ENCODE assay signal across 13 mouse cellular contexts in genomic region chr4:152029997-152030396, GRCm38 (mm10). TPM values are rescaled to one million over a fixed set of nuclear protein-coding genes. Genes with fewer than 3 reads are reported as not detected.
DNase-seq lines count a peak whose midpoint lies in the region; ATAC-seq and TF ChIP-seq lines count a peak whose summit lies in the region.
"Had no signal": no experiment of that assay in that cellular context is flagged by ENCODE, and none has a peak within 500 bp of the region (broad histone marks: within the 10 kb centered on the region; RNA-seq: fewer than 3 reads in every experiment).

No protein-coding gene starts in this region.

- H3K9me3 ChIP-seq in hindbrain, embryonic 10.5 days: no peaks in the 10 kb centered on the region
- H3K9me3 ChIP-seq in hindbrain, embryonic 11.5 days (ENCODE audit: control insufficient read depth, low read length): no peaks in the 10 kb centered on the region
- H3K9me3 ChIP-seq in hindbrain, embryonic 16.5 days (ENCODE audit: control insufficient read depth, low read length): no peaks in the 10 kb centered on the region
- no peaks in the 10 kb centered on the region for H3K9me3 ChIP-seq in forebrain, embryonic 12.5 days
- H3K9me3 ChIP-seq in forebrain, embryonic 15.5 days: no peaks in the 10 kb centered on the region

- WGBS in hindbrain, embryonic 10.5 days: 66% methylated on average over 4 of the region's 4 CpGs
- 67% methylated on average over 4 of the region's 4 CpGs for WGBS in hindbrain, embryonic 11.5 days
- WGBS in hindbrain, embryonic 16.5 days: 43% methylated on average over 4 of the region's 4 CpGs
- WGBS in forebrain, embryonic 12.5 days: 70% methylated on average over 4 of the region's 4 CpGs
- 62% methylated on average over 4 of the region's 4 CpGs for WGBS in forebrain, embryonic 15.5 days

- H3K9ac ChIP-seq in hindbrain, embryonic 11.5 days (ENCODE audit: low read depth, low read length): no peak overlapping the region
- 0 out of 2 replicates have a peak overlapping the region, but pooled peaks have one; percentile 5 for H3K9ac ChIP-seq in hindbrain, embryonic 16.5 days (ENCODE audit: low read depth, low read length)
- H3K9ac ChIP-seq in forebrain, embryonic 12.5 days: no peak overlapping the region
- no peak overlapping the region for H3K9ac ChIP-seq in forebrain, embryonic 15.5 days (replicated peaks)

- H3K4me3 ChIP-seq in hindbrain, embryonic 10.5 days: peak overlapping the region; percentile 20; the same call in 1 of the 2 replicates
- H3K4me3 ChIP-seq in hindbrain, embryonic 11.5 days (ENCODE audit: low read depth, low read length): no peak overlapping the region
- peak overlapping the region; percentile 83 for H3K4me3 ChIP-seq in testis, adult 2 months (ENCODE audit: control insufficient read depth, low read depth, low read length)
- no peak overlapping the region for H3K4me3 ChIP-seq in hindbrain, embryonic 16.5 days (ENCODE audit: low read length)
- no peak overlapping the region for H3K4me3 ChIP-seq in forebrain, embryonic 12.5 days (replicated peaks)
- H3K4me3 ChIP-seq in forebrain, embryonic 15.5 days: no peak overlapping the region
- H3K4me3 ChIP-seq: erythroblast, embryonic 14.5 days; myocyte had no signal

- no peak overlapping the region for H3K4me2 ChIP-seq in hindbrain, embryonic 11.5 days (replicated peaks; ENCODE audit: low read depth, low read length)
- H3K4me2 ChIP-seq in hindbrain, embryonic 16.5 days (ENCODE audit: low read length): peak overlapping the region; percentile 36; the same call in 1 of the 2 replicates
- no peak overlapping the region for H3K4me2 ChIP-seq in forebrain, embryonic 12.5 days
- no peak overlapping the region for H3K4me2 ChIP-seq in forebrain, embryonic 15.5 days (replicated peaks)

- no peak for TF ChIP-seq POLR2A in testis, adult 2 months (IDR thresholded peaks at IDR 0.05; ENCODE audit: control insufficient read depth, low read depth, low read length)

- no peak for DNase-seq in hindbrain, embryonic 10.5 days (ENCODE audit: low spot score)
- no peak for DNase-seq in hindbrain, embryonic 11.5 days (ENCODE audit: low spot score)
- DNase-seq in testis, postnatal 14 days (ENCODE audit: low spot score): no peak
- DNase-seq in retina, postnatal 1 day: peak; percentile 51
- DNase-seq: gastrocnemius, postnatal 14 days; thymus, adult 2 months had no signal

- H3K36me3 ChIP-seq in hindbrain, embryonic 10.5 days: peaks cover 11% of the 10 kb centered on the region
- no peaks in the 10 kb centered on the region for H3K36me3 ChIP-seq in hindbrain, embryonic 11.5 days (ENCODE audit: control insufficient read depth, insufficient read depth, low read length)
- no peaks in the 10 kb centered on the region; the same call in 1 of the 2 replicates for H3K36me3 ChIP-seq in testis, adult 2 months (ENCODE audit: control insufficient read depth, insufficient read depth, low read length)
- no peaks in the 10 kb centered on the region for H3K36me3 ChIP-seq in hindbrain, embryonic 16.5 days (ENCODE audit: control insufficient read depth, insufficient read depth, low read length)
- H3K36me3 ChIP-seq in forebrain, embryonic 12.5 days (replicated peaks): no peaks in the 10 kb centered on the region; the same call in 1 of the 2 replicates
- no peaks in the 10 kb centered on the region for H3K36me3 ChIP-seq in forebrain, embryonic 15.5 days

- H3K27me3 ChIP-seq in hindbrain, embryonic 10.5 days (ENCODE audit: insufficient read depth, poor library complexity, severe bottlenecking): peaks cover 17% of the 10 kb centered on the region; the same call in 1 of the 2 replicates
- H3K27me3 ChIP-seq in hindbrain, embryonic 11.5 days (ENCODE audit: control insufficient read depth, insufficient read depth, low read length): no peaks in the 10 kb centered on the region; the same call in 1 of the 2 replicates
- H3K27me3 ChIP-seq in testis, adult 2 months (ENCODE audit: control insufficient read depth, insufficient read depth, low read length): no peaks in the 10 kb centered on the region
- H3K27me3 ChIP-seq in hindbrain, embryonic 16.5 days (replicated peaks; ENCODE audit: control insufficient read depth, insufficient read depth, low read length): peaks cover 2% of the 10 kb centered on the region; the same call in 1 of the 2 replicates
- H3K27me3 ChIP-seq in forebrain, embryonic 12.5 days: peaks cover 29% of the 10 kb centered on the region; the same call in 1 of the 2 replicates
- H3K27me3 ChIP-seq in forebrain, embryonic 15.5 days: no peaks in the 10 kb centered on the region

- H3K4me1 ChIP-seq in hindbrain, embryonic 10.5 days (replicated peaks): peaks cover 73% of the 10 kb centered on the region
- peaks cover 24% of the 10 kb centered on the region for H3K4me1 ChIP-seq in hindbrain, embryonic 11.5 days (replicated peaks; ENCODE audit: control insufficient read depth, insufficient read depth, low read length)
- H3K4me1 ChIP-seq in testis, adult 2 months (ENCODE audit: control insufficient read depth, insufficient read depth, low read length): peaks cover 13% of the 10 kb centered on the region
- H3K4me1 ChIP-seq in hindbrain, embryonic 16.5 days (ENCODE audit: control insufficient read depth, insufficient read depth, low read depth, low read length): peaks cover 39% of the 10 kb centered on the region
- H3K4me1 ChIP-seq in forebrain, embryonic 12.5 days: peaks cover 40% of the 10 kb centered on the region
- peaks cover 39% of the 10 kb centered on the region for H3K4me1 ChIP-seq in forebrain, embryonic 15.5 days

- peak overlapping the region; percentile 40; the same call in 1 of the 2 replicates for H3K27ac ChIP-seq in hindbrain, embryonic 10.5 days
- H3K27ac ChIP-seq in hindbrain, embryonic 11.5 days (ENCODE audit: low read depth, low read length): no peak overlapping the region
- H3K27ac ChIP-seq in testis, adult 2 months (ENCODE audit: control insufficient read depth, insufficient read depth, low read depth, low read length): no peak overlapping the region
- no peak overlapping the region for H3K27ac ChIP-seq in hindbrain, embryonic 16.5 days (ENCODE audit: low read depth, low read length)
- no peak overlapping the region for H3K27ac ChIP-seq in forebrain, embryonic 12.5 days
- no peak overlapping the region for H3K27ac ChIP-seq in forebrain, embryonic 15.5 days (replicated peaks)

- no peak for ATAC-seq in hindbrain, embryonic 11.5 days (ENCODE audit: low FRiP score)
- no peak for ATAC-seq in hindbrain, embryonic 16.5 days
- ATAC-seq in forebrain, embryonic 12.5 days (ENCODE audit: low FRiP score): no peak
- ATAC-seq in forebrain, embryonic 15.5 days (replicated peaks): no peak

- no peak for TF ChIP-seq CTCF in testis, adult 2 months (IDR thresholded peaks at IDR 0.05; ENCODE audit: control insufficient read depth, insufficient read depth, insufficient replicate concordance, low read depth, low read length)

RNA-seq across cellular contexts. Expression of gene Zbtb48, which starts 2.5 kb away (rescaled TPM):
- 23.3 and 25.9 TPM in 2 replicates for polyA plus RNA-seq in hindbrain, embryonic 10.5 days (2016; fragmentation: Nextera tagmentation; extraction: Ambion mirVana)
- polyA plus RNA-seq in hindbrain, embryonic 11.5 days (2014; fragmentation: Nextera tagmentation; extraction: Ambion mirVana): 18.0 and 19.6 TPM in 2 replicates
- polyA plus RNA-seq in testis, adult 2 months (2012; rRNA removed): 18.2 and 22.4 TPM in 2 replicates
- polyA plus RNA-seq in hindbrain, embryonic 16.5 days (2015; fragmentation: Nextera tagmentation; extraction: Ambion mirVana): 18.1 and 20.9 TPM in 2 replicates
- 23.7 and 24.2 TPM in 2 replicates for polyA plus RNA-seq in forebrain, embryonic 12.5 days (2016; fragmentation: Nextera tagmentation; extraction: Ambion mirVana)
- 18.0 and 21.5 TPM in 2 replicates for polyA plus RNA-seq in forebrain, embryonic 15.5 days (2015; fragmentation: Nextera tagmentation; extraction: Ambion mirVana)

RNA-seq across cellular contexts. Expression of gene Tas1r1, which starts 8.4 kb away (rescaled TPM):
- polyA plus RNA-seq in hindbrain, embryonic 10.5 days (2016; fragmentation: Nextera tagmentation; extraction: Ambion mirVana): 0.65 and 0.67 TPM in 2 replicates
- 0.62 and 0.84 TPM in 2 replicates for polyA plus RNA-seq in hindbrain, embryonic 11.5 days (2014; fragmentation: Nextera tagmentation; extraction: Ambion mirVana)
- 30.2 and 37.6 TPM in 2 replicates for polyA plus RNA-seq in testis, adult 2 months (2012; rRNA removed)
- polyA plus RNA-seq in hindbrain, embryonic 16.5 days (2015; fragmentation: Nextera tagmentation; extraction: Ambion mirVana): 1.9 and 2.0 TPM in 2 replicates
- polyA plus RNA-seq in forebrain, embryonic 12.5 days (2016; fragmentation: Nextera tagmentation; extraction: Ambion mirVana): 0.55 and 0.78 TPM in 2 replicates
- polyA plus RNA-seq in forebrain, embryonic 15.5 days (2015; fragmentation: Nextera tagmentation; extraction: Ambion mirVana): 1.5 TPM in 2 replicates
- polyA plus RNA-seq: erythroblast, embryonic 14.5 days; small intestine, adult 2 months had no signal

RNA-seq across cellular contexts. Expression of gene Nol9, which starts 9.1 kb away (rescaled TPM):
- 37.7 and 38.9 TPM in 2 replicates for polyA plus RNA-seq in hindbrain, embryonic 10.5 days (2016; fragmentation: Nextera tagmentation; extraction: Ambion mirVana)
- 23.2 and 25.6 TPM in 2 replicates for polyA plus RNA-seq in hindbrain, embryonic 11.5 days (2014; fragmentation: Nextera tagmentation; extraction: Ambion mirVana)
- polyA plus RNA-seq in testis, adult 2 months (2012; rRNA removed): 7.7 and 8.0 TPM in 2 replicates
- polyA plus RNA-seq in hindbrain, embryonic 16.5 days (2015; fragmentation: Nextera tagmentation; extraction: Ambion mirVana): 18.7 and 23.0 TPM in 2 replicates
- polyA plus RNA-seq in forebrain, embryonic 12.5 days (2016; fragmentation: Nextera tagmentation; extraction: Ambion mirVana): 33.3 and 34.1 TPM in 2 replicates
- polyA plus RNA-seq in forebrain, embryonic 15.5 days (2015; fragmentation: Nextera tagmentation; extraction: Ambion mirVana): 26.4 and 27.9 TPM in 2 replicates

RNA-seq across cellular contexts. Expression of gene Klhl21, which starts 21.4 kb away (rescaled TPM):
- 7.7 and 8.7 TPM in 2 replicates for polyA plus RNA-seq in hindbrain, embryonic 10.5 days (2016; fragmentation: Nextera tagmentation; extraction: Ambion mirVana)
- polyA plus RNA-seq in hindbrain, embryonic 11.5 days (2014; fragmentation: Nextera tagmentation; extraction: Ambion mirVana): 2.7 and 3.0 TPM in 2 replicates
- polyA plus RNA-seq in testis, adult 2 months (2012; rRNA removed): 17.1 TPM in 2 replicates
- polyA plus RNA-seq in hindbrain, embryonic 16.5 days (2015; fragmentation: Nextera tagmentation; extraction: Ambion mirVana): 4.7 and 5.0 TPM in 2 replicates
- 5.3 and 5.5 TPM in 2 replicates for polyA plus RNA-seq in forebrain, embryonic 12.5 days (2016; fragmentation: Nextera tagmentation; extraction: Ambion mirVana)
- 3.0 and 3.5 TPM in 2 replicates for polyA plus RNA-seq in forebrain, embryonic 15.5 days (2015; fragmentation: Nextera tagmentation; extraction: Ambion mirVana)

RNA-seq across cellular contexts. Expression of gene Phf13, which starts 33.9 kb away (rescaled TPM):
- 30.7 TPM in 2 replicates for polyA plus RNA-seq in hindbrain, embryonic 10.5 days (2016; fragmentation: Nextera tagmentation; extraction: Ambion mirVana)
- 15.2 and 19.4 TPM in 2 replicates for polyA plus RNA-seq in hindbrain, embryonic 11.5 days (2014; fragmentation: Nextera tagmentation; extraction: Ambion mirVana)
- 41.8 and 43.6 TPM in 2 replicates for polyA plus RNA-seq in testis, adult 2 months (2012; rRNA removed)
- polyA plus RNA-seq in hindbrain, embryonic 16.5 days (2015; fragmentation: Nextera tagmentation; extraction: Ambion mirVana): 21.3 and 24.8 TPM in 2 replicates
- 24.4 and 27.4 TPM in 2 replicates for polyA plus RNA-seq in forebrain, embryonic 12.5 days (2016; fragmentation: Nextera tagmentation; extraction: Ambion mirVana)
- polyA plus RNA-seq in forebrain, embryonic 15.5 days (2015; fragmentation: Nextera tagmentation; extraction: Ambion mirVana): 19.5 and 21.8 TPM in 2 replicates

Comparison
In these comparisons a context has a peak if more than half of its experiments do, and no peak if none do; other contexts are left out.
1. H3K4me3 ChIP-seq: peak in hindbrain, embryonic 10.5 days (single experiment) and testis, adult 2 months (single experiment); none in hindbrain, embryonic 11.5 days (single experiment), hindbrain, embryonic 16.5 days (single experiment), forebrain, embryonic 12.5 days (single experiment) and forebrain, embryonic 15.5 days (single experiment).
2. RNA of gene Tas1r1, which starts 8.4 kb away (polyA plus RNA-seq): 30.2 to 37.6 TPM in testis, adult 2 months; 1.9 to 2.0 TPM in hindbrain, embryonic 16.5 days, 1.5 TPM in forebrain, embryonic 15.5 days, 0.55 to 0.78 TPM in forebrain, embryonic 12.5 days, 0.65 to 0.67 TPM in hindbrain, embryonic 10.5 days and 0.62 to 0.84 TPM in hindbrain, embryonic 11.5 days; every median in the first group is over 10 times any median in the second.